Mouse (Mus musculus) MEL (cell line): Measurements from ENCODE around the gene Lrrn4.
A peak's percentile ranks its signal among the peaks of the same experiment; 100 is the strongest.

Experiments
- MAX ChIP-seq: IDR thresholded peaks from 2 replicates; pipeline ENCODE4 v1.6.1; 2011; ENCODE audit warnings: low read length, improper control_type of control experiment
- POLR2AphosphoS2 ChIP-seq: IDR thresholded peaks from 2 replicates; pipeline ENCODE4 v1.6.1; 2011; ENCODE audit warnings: low read length, improper control_type of control experiment
- RAD21 ChIP-seq: IDR thresholded peaks from 2 replicates; pipeline ENCODE4 v1.6.1; 2011; ENCODE audit warnings: mild to moderate bottlenecking, low read depth, low read length, improper control_type of control experiment
- SMC3 ChIP-seq: IDR thresholded peaks from 2 replicates; pipeline ENCODE4 v1.6.1; 2011; ENCODE audit warnings: low read depth, low read length, improper control_type of control experiment

DNA sequence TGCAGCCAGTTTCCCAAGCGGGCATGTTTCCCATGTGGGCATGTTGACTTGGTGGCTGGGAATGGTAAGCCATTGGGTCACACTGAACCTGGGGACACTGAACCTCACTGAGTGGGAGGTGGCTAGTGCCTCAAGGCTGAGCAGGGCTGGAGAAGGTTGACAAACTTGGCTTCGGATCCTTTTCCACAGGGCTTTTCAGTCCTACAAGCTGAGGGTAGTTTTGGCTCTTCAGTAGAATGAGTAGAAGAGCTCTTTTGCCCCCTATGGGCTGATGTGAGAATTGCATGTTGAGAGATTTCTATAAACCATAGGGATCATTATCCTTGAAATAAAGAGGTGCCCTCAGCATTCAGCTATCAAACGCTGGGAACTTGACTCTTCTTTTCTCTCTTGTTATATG is 22.8 kb upstream of the Lrrn4 start:
- TF ChIP-seq RAD21 (peak; percentile 80), POLR2AphosphoS2 (no peak), MAX (no peak), SMC3 (peak; percentile 60)
